Mouse (Mus musculus) MEL (cell line): Measurements from ENCODE around the gene Cdh5. TPM values are rescaled to one million over a fixed set of nuclear protein-coding genes. Genes with fewer than 3 reads are reported as not detected.

Experiments used
- DNase-seq: peaks from one replicate; pipeline ENCODE4 v3.0.0; 2011; ENCODE audit warnings: low read depth, low spot score
- H3K27ac ChIP-seq: 2 replicates; pipeline ENCODE4 v1.5.1; 2012; ENCODE audit warnings: low read depth, mild to moderate bottlenecking, control low read depth, low read length, moderate library complexity; ENCODE audit not compliant: control insufficient read depth
- H3K27me3 ChIP-seq, 2 experiments: fragments of 150-350 bp in 1 of 2; sonication (generic) in 1 of 2; 2 replicates each; pipeline ENCODE4 v1.6.1; 2012; ENCODE audit warnings: low read length in 2 of 2, mild to moderate bottlenecking in 2 of 2, improper control_type of control experiment in 1 of 2, moderate library complexity in 1 of 2; ENCODE audit not compliant: insufficient read depth in 2 of 2, control insufficient read depth in 1 of 2
- H3K36me3 ChIP-seq, 2 experiments: 2 replicates each; pipeline ENCODE4 v1.6.1; 2012 to 2014; ENCODE audit warnings: low read length in 2 of 2, improper control_type of control experiment in 1 of 2, inconsistent platforms in 1 of 2, mild to moderate bottlenecking in 1 of 2; ENCODE audit not compliant: insufficient read depth in 2 of 2, control insufficient read depth in 1 of 2
- H3K4me1 ChIP-seq, 2 experiments: fragments of 150-350 bp in 1 of 2; sonication (generic) in 1 of 2; 2 replicates each; pipeline ENCODE4 v1.6.1; 2012; ENCODE audit warnings: low read length in 2 of 2, improper control_type of control experiment in 1 of 2, mild to moderate bottlenecking in 1 of 2; ENCODE audit not compliant: insufficient read depth in 2 of 2, control insufficient read depth in 1 of 2
- H3K4me3 ChIP-seq, 2 experiments: fragments of 150-350 bp in 1 of 2; sonication (generic) in 1 of 2; 2 replicates each; pipeline ENCODE4 v1.5.1; 2012; ENCODE audit warnings: low read depth in 2 of 2, low read length in 2 of 2, mild to moderate bottlenecking in 2 of 2, moderate library complexity in 2 of 2, control low read depth in 1 of 2, improper control_type of control experiment in 1 of 2; ENCODE audit not compliant: control insufficient read depth in 1 of 2, insufficient read depth in 1 of 2
- H3K79me2 ChIP-seq: 2 replicates; pipeline ENCODE4 v1.6.1; 2012; ENCODE audit warnings: mild to moderate bottlenecking, low read length, moderate library complexity; ENCODE audit not compliant: control insufficient read depth, poor library complexity, insufficient read depth
- H3K9ac ChIP-seq: 2 replicates; pipeline ENCODE4 v1.6.1; 2012; ENCODE audit warnings: low read depth, mild to moderate bottlenecking, control low read depth, low read length, moderate library complexity; ENCODE audit not compliant: control insufficient read depth, poor library complexity, severe bottlenecking
- H3K9me3 ChIP-seq: fragments of 150-350 bp; sonication (generic); replicated peaks from 2 replicates; pipeline ENCODE4 v1.6.1; 2012; ENCODE audit warnings: mild to moderate bottlenecking, low read length, improper control_type of control experiment, moderate library complexity; ENCODE audit not compliant: insufficient read depth
- BHLHE40 ChIP-seq: IDR thresholded peaks from 2 replicates; pipeline ENCODE4 v1.6.1; 2012; ENCODE audit warnings: low read depth, mild to moderate bottlenecking, inconsistent platforms, low read length, improper control_type of control experiment, borderline replicate concordance
- EP300 ChIP-seq, 2 experiments: IDR thresholded peaks; 2 replicates each; pipeline ENCODE4 v1.6.1; 2011; ENCODE audit warnings: improper control_type of control experiment in 2 of 2, low read length in 2 of 2, low read depth in 1 of 2, mild to moderate bottlenecking in 1 of 2
- GABPA ChIP-seq: IDR thresholded peaks from 2 replicates; pipeline ENCODE4 v1.6.1; 2012; ENCODE audit warnings: low read depth, mild to moderate bottlenecking, inconsistent platforms, low read length, improper control_type of control experiment, moderate library complexity
- HCFC1 ChIP-seq: IDR thresholded peaks from 2 replicates; pipeline ENCODE4 v1.6.1; 2012; ENCODE audit warnings: low read depth, mild to moderate bottlenecking, inconsistent platforms, low read length, improper control_type of control experiment, moderate library complexity
- KAT2A ChIP-seq: conservative IDR thresholded peaks from 2 replicates; pipeline ENCODE4 v1.6.1; 2012; ENCODE audit warnings: low read depth, low read length, improper control_type of control experiment, inconsistent platforms
- MAFK ChIP-seq: IDR thresholded peaks from 2 replicates; pipeline ENCODE4 v1.6.1; 2011; ENCODE audit warnings: low read depth, mild to moderate bottlenecking, low read length, improper control_type of control experiment, borderline replicate concordance
- MAX ChIP-seq: IDR thresholded peaks from 2 replicates; pipeline ENCODE4 v1.6.1; 2011; ENCODE audit warnings: low read length, improper control_type of control experiment
- MEF2A ChIP-seq: IDR thresholded peaks from 2 replicates; pipeline ENCODE4 v1.6.1; 2014; ENCODE audit warnings: low read depth, mild to moderate bottlenecking, inconsistent platforms, low read length, improper control_type of control experiment; ENCODE audit not compliant: poor library complexity, insufficient replicate concordance, severe bottlenecking; ENCODE audit errors: extremely low read depth
- MXI1 ChIP-seq: IDR thresholded peaks from 2 replicates; pipeline ENCODE4 v1.6.1; 2011; ENCODE audit warnings: mild to moderate bottlenecking, low read depth, low read length, improper control_type of control experiment
- MYB ChIP-seq: IDR thresholded peaks from 2 replicates; pipeline ENCODE4 v1.6.1; 2011; ENCODE audit warnings: mild to moderate bottlenecking, low read depth, low read length, improper control_type of control experiment
- NRF1 ChIP-seq: IDR thresholded peaks from 2 replicates; pipeline ENCODE4 v1.6.1; 2014; ENCODE audit warnings: low read depth, mild to moderate bottlenecking, inconsistent platforms, low read length, improper control_type of control experiment, moderate library complexity; ENCODE audit not compliant: poor library complexity, insufficient read depth, severe bottlenecking
- POLR2A ChIP-seq, 2 experiments: IDR thresholded peaks; 2 replicates each; pipeline ENCODE4 v1.6.1; 2011 to 2012; ENCODE audit warnings: low read length in 2 of 2, mild to moderate bottlenecking in 2 of 2, control low read depth in 1 of 2, improper control_type of control experiment in 1 of 2, low read depth in 1 of 2, moderate library complexity in 1 of 2; ENCODE audit not compliant: control insufficient read depth in 1 of 2, insufficient read depth in 1 of 2, poor library complexity in 1 of 2
- RAD21 ChIP-seq: IDR thresholded peaks from 2 replicates; pipeline ENCODE4 v1.6.1; 2011; ENCODE audit warnings: mild to moderate bottlenecking, low read depth, low read length, improper control_type of control experiment
- RCOR1 ChIP-seq: IDR thresholded peaks from 2 replicates; pipeline ENCODE4 v1.6.1; 2012; ENCODE audit warnings: low read depth, mild to moderate bottlenecking, inconsistent platforms, low read length, improper control_type of control experiment
- USF1 ChIP-seq: IDR thresholded peaks from 2 replicates; pipeline ENCODE4 v1.6.1; 2014; ENCODE audit warnings: low read depth, mild to moderate bottlenecking, inconsistent platforms, low read length, improper control_type of control experiment, moderate library complexity
- ZKSCAN1 ChIP-seq: IDR thresholded peaks from 2 replicates; pipeline ENCODE4 v1.6.1; 2012; ENCODE audit warnings: low read depth, mild to moderate bottlenecking, inconsistent platforms, low read length, improper control_type of control experiment, moderate library complexity
- ZMIZ1 ChIP-seq: IDR thresholded peaks from 2 replicates; pipeline ENCODE4 v1.6.1; 2012; ENCODE audit warnings: low read depth, mild to moderate bottlenecking, inconsistent platforms, low read length, improper control_type of control experiment, moderate library complexity
- ZNF384 ChIP-seq: IDR thresholded peaks from 2 replicates; pipeline ENCODE4 v1.6.1; 2012; ENCODE audit warnings: low read depth, mild to moderate bottlenecking, inconsistent platforms, low read length, improper control_type of control experiment
- polyA plus RNA-seq, 2 experiments: library from polyadenylated mRNA; stranded (reverse) in 1 of 2; unstranded in 1 of 2; fragments of >175 nt in 1 of 2; fragments of >200 nt in 1 of 2; gene quantifications; 2 replicates each; pipeline versions ENCODE4 v1.2.1 to v1.2.4; 2012; ENCODE audit warnings: low replicate concordance in 2 of 2, low read depth in 1 of 2; ENCODE audit not compliant: insufficient read length in 2 of 2, insufficient read depth in 1 of 2, missing spikeins in 1 of 2
- total RNA-seq: library from RNA; depleted of rRNA; stranded (reverse); fragments of 300-350 nt; gene quantifications from 2 replicates; pipeline ENCODE4 v1.2.3, GENCODE M21; 2012

Gene Cdh5
- total and polyA plus RNA-seq, 3 experiments = not detected

- H3K27ac ChIP-seq = no peak overlapping the region
- TF ChIP-seq KAT2A (no peak), MXI1 (no peak), MAX (no peak), RAD21 (no peak), HCFC1 (no peak), NRF1 (no peak), ZNF384 (no peak), BHLHE40 (no peak), ZKSCAN1 (no peak)
- H3K9ac ChIP-seq = no peak overlapping the region
- no peaks in the 10 kb centered on the region for H3K4me1 ChIP-seq
- H3K4me3 ChIP-seq = no peak overlapping the region
- no peaks in the 10 kb centered on the region for H3K36me3 ChIP-seq
- H3K9me3 ChIP-seq = no peaks in the 10 kb centered on the region
- DNase-seq = no peak
- no peaks in the 10 kb centered on the region for H3K79me2 ChIP-seq
- H3K27me3 ChIP-seq = no peaks in the 10 kb centered on the region
These were observed 2.0 kb downstream of the Cdh5 start for GRCm38 (mm10) chr8:104103462-104103861.

- H3K4me1 ChIP-seq = no peaks in the 10 kb centered on the region
- H3K4me3 ChIP-seq = no peak overlapping the region
- no peaks in the 10 kb centered on the region for H3K27me3 ChIP-seq
- DNase-seq = no peak
- H3K79me2 ChIP-seq = no peaks in the 10 kb centered on the region
- H3K9me3 ChIP-seq = no peaks in the 10 kb centered on the region
- no peak overlapping the region for H3K27ac ChIP-seq
- TF ChIP-seq MEF2A (no peak), MYB (no peak), MAFK (no peak), ZNF384 (no peak), EP300 (IDR thresholded peaks at IDR 0.05; ENCODE audit: low read depth in 1 of 2, low read length in 2 of 2) (no peak), USF1 (no peak), NRF1 (no peak), GABPA (no peak), RCOR1 (no peak), POLR2A (IDR thresholded peaks at IDR 0.05; ENCODE audit: control insufficient read depth in 1 of 2, insufficient read depth in 1 of 2, low read depth in 1 of 2, low read length in 2 of 2, poor library complexity in 1 of 2) (no peak), MAX (no peak), KAT2A (no peak), ZMIZ1 (no peak)
- no peak overlapping the region for H3K9ac ChIP-seq
- H3K36me3 ChIP-seq = no peaks in the 10 kb centered on the region
These were observed 4.3 kb downstream of the Cdh5 start for GRCm38 (mm10) chr8:104105768-104106167.
